Mouse (Mus musculus) intestine, embryonic 15.5 days (tissue): ENCODE data around the gene Cyp2t4. TPM values are rescaled to one million over a fixed set of nuclear protein-coding genes. Genes with fewer than 3 reads are reported as not detected.

Experiments
- ATAC-seq: fragments of 200-750 bp; cut with Nextera tagmentation; 2 replicates; pipeline ENCODE4 v1.8.0; 2017; ENCODE audit warnings: moderate TSS enrichment, moderate library complexity
- H3K27ac ChIP-seq: fragments of 300-500 bp; sonication (generic); 2 replicates; pipeline ENCODE4 v1.5.1; 2015; ENCODE audit warnings: mild to moderate bottlenecking, inconsistent platforms
- H3K27me3 ChIP-seq: fragments of 300-500 bp; sonication (generic); replicated peaks from 2 replicates; pipeline ENCODE4 v1.6.1; 2015; ENCODE audit warnings: inconsistent platforms
- H3K36me3 ChIP-seq: fragments of 300-500 bp; sonication (generic); 2 replicates; pipeline ENCODE4 v1.6.1; 2015; ENCODE audit warnings: inconsistent platforms
- H3K4me1 ChIP-seq: fragments of 300-500 bp; sonication (generic); replicated peaks from 2 replicates; pipeline ENCODE4 v1.6.1; 2015; ENCODE audit warnings: inconsistent platforms
- H3K4me2 ChIP-seq: fragments of 300-500 bp; sonication (generic); replicated peaks from 2 replicates; pipeline ENCODE4 v1.6.1; 2015; ENCODE audit warnings: mild to moderate bottlenecking, inconsistent platforms
- H3K4me3 ChIP-seq: fragments of 300-500 bp; sonication (generic); replicated peaks from 2 replicates; pipeline ENCODE4 v1.5.1; 2015; ENCODE audit warnings: inconsistent platforms
- H3K9ac ChIP-seq: fragments of 300-500 bp; sonication (generic); 2 replicates; pipeline ENCODE4 v1.6.1; 2015; ENCODE audit warnings: inconsistent platforms
- H3K9me3 ChIP-seq: fragments of 300-500 bp; sonication (generic); 2 replicates; pipeline ENCODE4 v1.6.1; 2016; ENCODE audit warnings: inconsistent platforms
- WGBS: fragments of 180-500 bp; shearing (Covaris S2); methylation state at CpG from one replicate; pipeline ENCODE4 v1.1.7; 2015; 5-methylcytosine and 5-hydroxymethylcytosine counted together
- polyA plus RNA-seq: library from polyadenylated mRNA; unstranded; fragments of >200 nt; fragmentation: Nextera tagmentation; extraction: Ambion mirVana; gene quantifications from 2 replicates; pipeline ENCODE4 v1.2.1, GENCODE M21; 2015

The Cyp2t4 gene
- polyA plus RNA-seq, 1 experiment from 2014 or later, result 0.09 TPM

DNA sequence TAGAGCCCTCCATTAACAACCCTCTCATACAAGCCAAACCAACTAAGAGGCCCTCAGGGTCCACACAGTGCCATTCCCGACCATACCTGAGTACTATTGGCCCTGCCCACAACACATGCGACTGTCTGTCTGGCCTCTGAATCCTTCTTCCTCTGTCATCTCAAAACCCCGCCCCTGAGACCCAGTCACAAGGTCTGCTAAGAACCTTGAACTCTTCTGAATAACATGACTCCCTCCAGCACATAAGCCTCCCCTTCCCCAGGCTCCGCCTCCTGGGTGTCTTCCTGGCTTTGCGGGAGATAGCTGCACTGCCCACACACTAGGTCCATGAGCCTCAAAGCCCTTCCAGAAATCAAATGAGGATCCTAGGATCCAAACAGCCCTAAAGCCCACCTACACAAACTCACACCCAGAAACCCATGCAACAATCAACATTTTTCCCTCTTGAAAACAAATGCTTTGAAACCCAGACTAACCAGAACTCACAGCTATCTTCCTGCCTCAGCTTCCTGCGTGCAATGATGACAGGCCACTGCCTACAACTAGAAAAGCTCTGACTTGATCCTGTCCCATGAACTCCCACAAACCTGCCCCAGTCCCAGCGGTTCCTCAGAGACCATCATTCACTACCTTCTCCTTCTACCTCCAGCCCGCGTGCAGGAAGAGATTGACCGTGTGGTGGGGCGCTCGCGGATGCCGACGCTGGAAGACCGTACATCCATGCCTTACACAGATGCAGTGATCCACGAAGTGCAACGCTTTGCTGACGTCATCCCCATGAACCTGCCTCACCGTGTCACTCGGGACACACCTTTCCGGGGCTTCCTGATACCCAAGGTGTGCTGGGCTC is 22.8 kb upstream of the Cyp2t4 start:
- H3K4me2 ChIP-seq, result no peak overlapping the region
- no peak overlapping the region for H3K4me3 ChIP-seq
- H3K9me3 ChIP-seq, result no peaks in the 10 kb centered on the region
- H3K4me1 ChIP-seq, result 0 out of 2 replicates have a peak, but pooled peaks cover 5% of the 10 kb centered on the region
- peak; percentile 18; the same call in 1 of the 2 replicates for ATAC-seq
- WGBS, result 87% methylated on average over 22 of the region's 22 CpGs
- H3K27ac ChIP-seq, result no peak overlapping the region
- no peaks in the 10 kb centered on the region for H3K36me3 ChIP-seq
- no peaks in the 10 kb centered on the region for H3K27me3 ChIP-seq
- no peak overlapping the region for H3K9ac ChIP-seq

DNA sequence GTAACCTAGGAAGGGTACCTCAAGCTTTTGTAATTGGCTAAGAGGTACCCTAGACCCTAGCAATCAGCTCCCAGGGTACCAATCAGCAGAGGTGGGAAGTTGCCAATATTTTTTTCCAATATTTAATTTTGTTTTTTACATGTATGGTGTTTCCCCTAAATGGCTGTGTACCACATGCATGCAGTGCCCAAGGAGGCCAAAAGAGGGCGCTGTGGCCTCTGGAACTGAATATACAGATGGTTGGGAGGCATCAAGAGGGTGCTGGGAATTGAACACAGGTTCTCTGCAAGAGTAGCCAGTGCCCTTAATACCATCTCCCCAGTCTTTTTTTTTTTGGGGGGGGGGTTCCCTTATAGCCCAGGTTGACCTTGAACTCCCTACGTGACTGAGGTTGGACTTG is 22.1 kb upstream of the Cyp2t4 start:
- Histone ChIP-seq H3K9ac (no peak overlapping the region), H3K27ac (no peak overlapping the region), H3K36me3 (no peaks in the 10 kb centered on the region), H3K4me1 (0 out of 2 replicates have a peak, but pooled peaks cover 5% of the 10 kb centered on the region), H3K27me3 (no peaks in the 10 kb centered on the region), H3K4me2 (no peak overlapping the region), H3K4me3 (no peak overlapping the region), H3K9me3 (no peaks in the 10 kb centered on the region)
- WGBS, result 58% methylated on average over 2 of the region's 2 CpGs
- ATAC-seq, result no peak

DNA sequence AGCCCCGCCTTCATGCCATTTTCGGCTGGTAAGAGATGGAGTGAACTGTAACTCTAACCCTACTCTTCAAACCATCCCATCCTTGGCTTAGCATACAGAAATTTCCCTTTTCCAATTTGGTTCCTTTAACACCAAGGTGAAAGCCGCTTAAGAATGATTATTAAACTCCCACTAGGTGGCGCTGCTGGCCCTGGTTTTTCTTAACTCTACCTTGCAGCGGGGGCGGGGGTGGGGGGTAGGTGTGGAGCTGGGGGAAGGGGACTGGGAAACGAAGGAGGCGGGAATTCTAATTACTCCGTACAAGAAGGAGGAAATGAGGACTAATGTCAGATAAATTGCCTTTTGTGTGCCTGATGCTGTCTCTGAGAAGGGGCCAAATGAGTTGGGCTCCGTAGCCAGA is 20.9 kb upstream of the Cyp2t4 start:
- 0 out of 2 replicates have a peak, but pooled peaks have one; percentile 2 for ATAC-seq
- H3K9ac ChIP-seq, result no peak overlapping the region
- H3K4me2 ChIP-seq, result no peak overlapping the region; the same call in 1 of the 2 replicates
- no peaks in the 10 kb centered on the region for H3K36me3 ChIP-seq
- 13% methylated on average over 10 of the region's 10 CpGs for WGBS
- H3K27ac ChIP-seq, result no peak overlapping the region
- 0 out of 2 replicates have a peak, but pooled peaks cover 5% of the 10 kb centered on the region for H3K4me1 ChIP-seq
- no peaks in the 10 kb centered on the region for H3K27me3 ChIP-seq
- no peaks in the 10 kb centered on the region for H3K9me3 ChIP-seq
- no peak overlapping the region for H3K4me3 ChIP-seq

DNA sequence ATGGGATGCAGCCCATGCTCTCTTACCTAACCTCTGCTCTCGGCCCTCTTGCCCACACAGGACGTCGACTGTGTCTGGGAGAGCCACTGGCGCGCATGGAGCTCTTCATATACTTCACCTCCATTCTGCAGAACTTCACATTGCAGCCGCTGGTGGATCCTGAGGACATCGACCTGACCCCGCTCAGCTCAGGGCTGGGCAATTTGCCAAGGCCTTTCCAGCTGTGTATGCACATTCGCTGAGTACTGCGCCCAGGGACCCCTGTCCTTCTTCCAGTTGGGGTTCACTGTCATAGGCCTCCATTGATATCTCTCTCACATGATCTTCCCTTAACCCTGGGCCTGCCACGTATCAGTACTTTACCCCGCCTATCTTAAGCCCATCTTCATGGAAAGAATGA is 20.4 kb upstream of the Cyp2t4 start:
- peak; percentile 65 for ATAC-seq

DNA sequence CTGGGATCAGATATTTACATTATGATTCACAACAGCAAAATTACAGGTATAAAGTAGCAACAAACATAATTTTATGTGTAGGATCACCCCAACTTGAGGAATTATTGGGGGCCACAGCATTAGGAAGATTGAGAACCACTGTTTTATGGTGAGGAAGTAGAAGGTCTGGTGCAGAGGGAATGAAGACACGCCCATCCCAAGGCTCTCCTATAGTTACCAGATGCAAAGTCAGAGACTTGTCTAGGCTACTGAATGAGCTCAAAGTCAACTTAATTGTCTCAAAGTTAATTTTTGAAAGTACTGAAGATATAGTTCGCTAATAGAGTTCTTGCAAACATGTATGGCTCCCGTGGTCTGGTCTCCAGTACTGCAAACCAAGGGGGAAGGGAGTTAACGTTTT is 19.8 kb upstream of the Cyp2t4 start:
- ATAC-seq, result no peak
- H3K4me1 ChIP-seq, result 0 out of 2 replicates have a peak, but pooled peaks cover 5% of the 10 kb centered on the region
- no peak overlapping the region for H3K9ac ChIP-seq
- H3K36me3 ChIP-seq, result no peaks in the 10 kb centered on the region
- no peaks in the 10 kb centered on the region for H3K27me3 ChIP-seq
- WGBS, result 73% methylated on average over 4 of the region's 4 CpGs
- H3K27ac ChIP-seq, result no peak overlapping the region
- H3K9me3 ChIP-seq, result no peaks in the 10 kb centered on the region
- H3K4me3 ChIP-seq, result no peak overlapping the region
- H3K4me2 ChIP-seq, result no peak overlapping the region

More for the DNA sequence above, 20.4 kb upstream of the Cyp2t4 start:
- WGBS, result 40% methylated on average over 12 of the region's 12 CpGs
- H3K36me3 ChIP-seq, result no peaks in the 10 kb centered on the region
- H3K4me3 ChIP-seq, result no peak overlapping the region
- no peaks in the 10 kb centered on the region for H3K27me3 ChIP-seq
- no peak overlapping the region for H3K27ac ChIP-seq
- H3K9me3 ChIP-seq, result no peaks in the 10 kb centered on the region
- no peak overlapping the region for H3K4me2 ChIP-seq
- H3K9ac ChIP-seq, result no peak overlapping the region
- H3K4me1 ChIP-seq, result 0 out of 2 replicates have a peak, but pooled peaks cover 5% of the 10 kb centered on the region

DNA sequence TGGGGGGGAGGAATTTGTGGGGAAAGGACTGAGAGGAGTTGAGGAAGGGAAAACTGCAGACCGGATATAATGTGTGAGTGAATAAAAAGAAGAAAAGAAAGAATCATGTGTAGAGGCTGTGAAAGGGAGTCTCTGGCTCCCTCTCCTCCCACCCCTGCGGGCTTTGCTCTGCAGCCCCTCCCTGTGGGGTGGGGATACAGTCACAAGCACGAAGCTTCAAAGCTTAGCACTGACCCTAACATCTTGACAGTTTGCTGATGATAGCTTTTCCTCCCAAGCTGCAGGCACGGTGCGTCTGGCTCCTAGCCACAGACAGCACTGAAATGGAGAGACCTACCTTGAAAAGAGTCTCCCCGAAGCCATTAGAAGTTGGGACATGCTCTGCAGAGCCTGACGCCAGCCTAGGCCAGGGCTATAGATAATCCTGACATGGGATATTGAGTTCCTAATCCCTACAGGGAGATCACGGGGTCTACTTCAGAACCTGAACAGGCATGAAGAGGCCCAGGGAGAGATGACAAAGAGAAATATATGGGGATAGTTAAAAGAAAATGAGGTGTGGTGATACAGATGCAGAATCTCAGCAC is 17.0 kb upstream of the Cyp2t4 start:
- Histone ChIP-seq H3K4me2 (no peak overlapping the region), H3K4me3 (no peak overlapping the region), H3K27me3 (no peaks in the 10 kb centered on the region), H3K9me3 (no peaks in the 10 kb centered on the region), H3K4me1 (0 out of 2 replicates have a peak, but pooled peaks cover 5% of the 10 kb centered on the region), H3K27ac (no peak overlapping the region), H3K36me3 (no peaks in the 10 kb centered on the region), H3K9ac (no peak overlapping the region)
- 56% methylated on average over 8 of the region's 8 CpGs for WGBS
- ATAC-seq, result no peak

DNA sequence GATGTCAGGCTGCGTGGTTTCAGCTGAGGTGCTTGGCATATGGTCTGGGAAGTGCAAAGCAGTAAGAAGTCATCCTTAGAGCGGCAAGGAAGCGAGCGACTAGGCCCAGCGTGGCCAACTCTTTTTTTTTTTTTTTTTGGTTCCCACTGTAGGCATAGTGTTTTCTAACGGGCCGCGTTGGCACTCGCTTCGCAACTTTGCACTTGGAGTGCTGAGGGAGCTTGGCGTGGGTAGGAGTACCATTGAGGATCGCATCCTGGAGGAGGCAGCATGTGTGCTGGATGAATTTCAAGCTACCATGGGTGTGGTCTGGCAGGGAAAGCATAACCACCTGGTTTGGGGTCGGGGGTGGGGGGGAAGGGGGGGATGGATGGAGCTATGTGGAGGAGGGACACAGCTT is 2.5 kb downstream of the Cyp2t4 start:
- Histone ChIP-seq H3K27me3 (no peaks in the 10 kb centered on the region), H3K27ac (no peak overlapping the region), H3K36me3 (peaks cover 15% of the 10 kb centered on the region; the same call in 1 of the 2 replicates), H3K9me3 (no peaks in the 10 kb centered on the region), H3K4me3 (no peak overlapping the region), H3K4me1 (peaks cover 14% of the 10 kb centered on the region), H3K9ac (no peak overlapping the region), H3K4me2 (no peak overlapping the region)
- no peak for ATAC-seq
- 85% methylated on average over 13 of the region's 13 CpGs for WGBS

DNA sequence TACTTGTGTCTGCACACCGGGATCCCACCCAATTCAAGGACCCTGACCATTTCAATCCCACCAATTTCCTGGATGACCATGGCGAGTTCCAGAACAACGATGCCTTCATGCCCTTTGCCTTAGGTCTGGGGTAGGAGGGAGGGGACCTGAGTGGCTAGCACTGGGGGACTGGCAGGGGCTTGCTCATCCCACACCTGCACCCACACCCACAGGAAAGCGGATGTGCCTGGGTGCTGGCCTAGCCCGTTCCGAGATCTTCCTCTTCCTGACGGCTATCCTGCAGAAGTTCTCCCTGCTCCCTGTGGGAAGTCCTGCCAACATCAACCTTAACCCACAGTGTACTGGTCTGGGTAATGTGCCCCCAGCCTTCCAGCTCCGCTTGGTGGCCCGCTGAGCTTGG is 4.7 kb downstream of the Cyp2t4 start:
- no peak overlapping the region for H3K4me3 ChIP-seq
- peaks cover 30% of the 10 kb centered on the region for H3K4me1 ChIP-seq
- H3K27ac ChIP-seq, result no peak overlapping the region
- 96% methylated on average over 9 of the region's 9 CpGs for WGBS
- no peak overlapping the region for H3K4me2 ChIP-seq
- no peaks in the 10 kb centered on the region for H3K9me3 ChIP-seq
- H3K9ac ChIP-seq, result no peak overlapping the region
- no peaks in the 10 kb centered on the region for H3K27me3 ChIP-seq
- peaks cover 15% of the 10 kb centered on the region; the same call in 1 of the 2 replicates for H3K36me3 ChIP-seq
- no peak for ATAC-seq

DNA sequence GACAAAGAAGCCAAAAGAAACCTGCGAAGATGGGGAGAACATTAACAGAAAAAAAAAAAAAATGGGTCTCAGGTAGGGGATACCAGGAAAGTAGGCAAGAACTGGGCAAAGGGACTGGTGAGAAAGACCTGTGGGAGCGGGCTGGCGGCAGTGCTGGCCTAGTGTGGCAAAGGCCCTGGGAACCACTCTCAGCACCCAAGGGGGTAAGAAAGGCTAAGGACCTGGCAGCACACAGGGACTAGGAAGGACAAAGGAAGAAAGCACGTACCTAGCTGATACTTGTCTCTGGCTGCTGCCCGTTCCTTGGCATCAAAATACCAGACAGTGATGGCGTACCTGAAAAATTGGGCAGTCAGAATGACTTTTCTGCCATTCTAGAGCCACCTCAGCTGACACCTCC is 5.7 kb downstream of the Cyp2t4 start:
- H3K27me3 ChIP-seq, result no peaks in the 10 kb centered on the region
- H3K9ac ChIP-seq, result no peak overlapping the region
- WGBS, result 93% methylated on average over 6 of the region's 6 CpGs
- no peak for ATAC-seq
- peaks cover 15% of the 10 kb centered on the region; the same call in 1 of the 2 replicates for H3K36me3 ChIP-seq
- H3K4me2 ChIP-seq, result no peak overlapping the region
- no peaks in the 10 kb centered on the region for H3K9me3 ChIP-seq
- H3K27ac ChIP-seq, result no peak overlapping the region
- H3K4me1 ChIP-seq, result peaks cover 36% of the 10 kb centered on the region
- no peak overlapping the region for H3K4me3 ChIP-seq

DNA sequence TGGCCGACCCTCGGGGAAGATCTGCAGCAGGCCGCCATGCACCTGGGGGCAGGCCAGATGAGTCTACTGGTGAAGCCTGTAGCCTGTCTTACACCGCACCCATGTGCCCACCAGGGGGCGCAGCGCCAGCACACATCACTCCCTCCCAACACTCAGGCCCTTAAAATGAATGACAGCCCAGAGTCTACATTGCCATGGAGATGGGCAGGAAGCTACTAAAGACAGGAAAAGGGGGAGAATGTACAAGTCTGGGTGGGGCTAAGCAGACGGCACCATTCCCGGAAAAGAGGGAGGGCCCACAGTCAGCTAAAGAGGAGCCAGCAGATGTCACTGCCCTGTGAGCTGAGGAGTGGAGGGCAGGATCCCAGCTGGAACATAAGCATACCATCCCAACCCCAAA is 6.4 kb downstream of the Cyp2t4 start:
- H3K9ac ChIP-seq, result no peak overlapping the region
- H3K9me3 ChIP-seq, result no peaks in the 10 kb centered on the region
- 16% methylated on average over 8 of the region's 8 CpGs for WGBS
- H3K4me3 ChIP-seq, result no peak overlapping the region
- peaks cover 15% of the 10 kb centered on the region; the same call in 1 of the 2 replicates for H3K36me3 ChIP-seq
- H3K27ac ChIP-seq, result no peak overlapping the region
- no peak overlapping the region for H3K4me2 ChIP-seq
- ATAC-seq, result peak; percentile 93
- peaks cover 42% of the 10 kb centered on the region for H3K4me1 ChIP-seq
- H3K27me3 ChIP-seq, result no peaks in the 10 kb centered on the region

DNA sequence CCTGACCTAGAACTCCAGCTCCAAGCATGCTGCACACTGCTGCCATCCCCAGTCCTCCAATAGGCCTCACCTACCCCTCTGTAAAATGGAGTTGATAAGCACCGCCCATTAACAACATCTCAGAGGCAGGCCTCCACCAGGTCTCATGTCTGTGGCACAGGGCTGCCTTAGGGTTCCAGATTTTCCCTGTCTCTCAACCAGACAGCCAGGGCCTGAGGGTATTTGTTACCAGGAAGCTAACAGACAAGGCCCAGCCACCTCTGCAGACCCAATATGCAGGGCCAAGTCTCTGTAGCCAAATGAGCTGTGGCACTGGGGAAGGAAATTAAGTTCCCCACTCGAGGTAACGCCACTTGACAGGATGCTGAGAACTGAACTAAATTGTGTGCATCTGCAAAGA is 7.4 kb downstream of the Cyp2t4 start:
- WGBS, result 81% methylated on average over 3 of the region's 3 CpGs
- no peak overlapping the region for H3K4me3 ChIP-seq
- H3K36me3 ChIP-seq, result peaks cover 17% of the 10 kb centered on the region; the same call in 1 of the 2 replicates

DNA sequence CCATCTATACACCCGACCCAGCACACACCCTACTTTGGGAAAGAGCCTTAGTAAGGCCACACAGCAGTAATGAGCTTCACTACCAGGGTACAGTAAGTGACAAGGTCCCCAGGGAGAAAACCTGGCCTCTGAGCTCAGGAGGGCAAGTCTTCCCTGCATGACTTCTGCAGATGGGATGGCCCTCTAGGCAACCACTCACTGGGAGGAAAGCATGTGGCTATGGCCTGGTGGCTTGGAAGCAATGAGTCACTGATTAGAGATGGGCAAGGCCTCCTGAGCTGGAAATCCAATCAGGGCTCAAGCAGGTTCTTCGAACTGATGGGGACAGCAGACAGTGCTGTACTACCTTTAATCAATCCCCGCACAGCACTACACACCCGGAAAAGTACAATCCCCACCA is 8.2 kb downstream of the Cyp2t4 start:
- Histone ChIP-seq H3K4me2 (no peak overlapping the region), H3K27me3 (no peaks in the 10 kb centered on the region), H3K4me1 (peaks cover 49% of the 10 kb centered on the region), H3K9me3 (no peaks in the 10 kb centered on the region), H3K9ac (no peak overlapping the region), H3K27ac (no peak overlapping the region), H3K4me3 (no peak overlapping the region), H3K36me3 (peaks cover 17% of the 10 kb centered on the region; the same call in 1 of the 2 replicates)
- WGBS, result 84% methylated on average over 4 of the region's 4 CpGs
- no peak for ATAC-seq

More for the DNA sequence above, 7.4 kb downstream of the Cyp2t4 start:
- ATAC-seq, result no peak
- no peaks in the 10 kb centered on the region for H3K27me3 ChIP-seq
- H3K4me1 ChIP-seq, result peaks cover 49% of the 10 kb centered on the region
- no peak overlapping the region for H3K9ac ChIP-seq
- H3K4me2 ChIP-seq, result no peak overlapping the region
- no peaks in the 10 kb centered on the region for H3K9me3 ChIP-seq
- H3K27ac ChIP-seq, result no peak overlapping the region
